Mouse (Mus musculus) spleen, postnatal 0 days (tissue): ENCODE measurements around the gene Sowahc. TPM values are rescaled to one million over a fixed set of nuclear protein-coding genes. Genes with fewer than 3 reads are reported as not detected.

ENCODE experiments used
- polyA plus RNA-seq: library from polyadenylated mRNA; unstranded; fragments of >200 nt; fragmentation: Nextera tagmentation; extraction: Ambion mirVana; gene quantifications from 2 replicates; pipeline ENCODE4 v1.2.1, GENCODE M21; 2015

Sowahc gene
- 1.1 and 1.9 TPM in 2 replicates for polyA plus RNA-seq

DNA sequence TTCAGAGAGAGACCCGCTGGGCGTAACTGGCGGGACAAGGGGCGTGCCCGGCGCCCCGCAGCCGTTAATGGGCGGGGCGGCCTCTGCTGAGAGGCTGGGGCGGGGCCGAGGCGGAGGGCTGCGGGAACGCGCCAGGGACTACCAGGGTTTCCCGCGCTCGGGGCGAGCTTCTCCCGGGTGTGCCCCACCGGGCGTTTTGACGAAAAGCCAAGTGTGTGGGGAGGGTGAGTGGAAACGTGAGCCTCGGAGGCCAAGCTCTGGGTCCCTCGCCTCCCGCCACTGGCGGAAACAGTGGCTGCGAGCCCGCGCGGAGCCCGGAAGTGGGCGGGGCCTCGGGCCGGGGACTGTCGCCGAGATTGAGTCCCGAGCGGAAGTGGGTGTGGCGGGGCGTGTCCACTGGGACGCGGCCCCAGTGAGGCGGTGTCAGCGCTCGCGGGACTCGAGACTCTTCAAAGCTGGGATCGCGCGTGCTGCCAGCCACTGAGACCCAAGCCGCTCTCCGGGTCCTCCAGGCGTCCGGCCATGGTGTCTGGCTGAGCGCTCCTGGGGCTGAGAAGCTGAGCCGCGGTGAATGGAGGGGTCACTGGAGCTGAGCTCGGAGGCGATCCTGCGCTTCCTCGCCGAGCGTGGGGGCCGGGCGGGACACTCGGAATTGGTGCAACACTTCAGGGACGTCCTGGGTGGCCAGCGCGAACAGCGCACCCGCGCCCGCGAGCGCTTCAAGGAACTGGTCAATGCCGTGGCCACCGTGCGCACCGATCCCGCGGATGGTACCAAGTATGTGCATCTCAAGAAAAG is at the start of gene Sowahc, which contains the start of gene Sept10:
Gene Sowahc (plus strand): TSS at position 481 of the 798 bp plus-strand sequence.
Gene Sept10 (minus strand): TSS at position 375 of the 798 bp plus-strand sequence.

Other genes with a start within 250 kb of the Sowahc start
- 16.1 and 20.3 TPM in 2 replicates for gene Sept10, start 106 bp upstream of the Sowahc start, polyA plus RNA-seq
- 13.8 and 15.5 TPM in 2 replicates for gene P4ha1, start 101.3 kb downstream of the Sowahc start, polyA plus RNA-seq
- gene Gm10273, start 173.7 kb downstream of the Sowahc start, polyA plus RNA-seq = 2.8 and 14.6 TPM in 2 replicates
- 0.11 and 0.28 TPM in 2 replicates for gene Pla2g12b, start 181.7 kb downstream of the Sowahc start, polyA plus RNA-seq
- 11.4 and 15.2 TPM in 2 replicates for gene Oit3, start 219.8 kb downstream of the Sowahc start, polyA plus RNA-seq